Mouse (Mus musculus): ENCODE measurements around the gene Gm28042. TPM values are rescaled to one million over a fixed set of nuclear protein-coding genes. Genes with fewer than 3 reads are reported as not detected.

Gene Gm28042
- polyA plus RNA-seq, 1 experiment = 3.4 TPM

DNA sequence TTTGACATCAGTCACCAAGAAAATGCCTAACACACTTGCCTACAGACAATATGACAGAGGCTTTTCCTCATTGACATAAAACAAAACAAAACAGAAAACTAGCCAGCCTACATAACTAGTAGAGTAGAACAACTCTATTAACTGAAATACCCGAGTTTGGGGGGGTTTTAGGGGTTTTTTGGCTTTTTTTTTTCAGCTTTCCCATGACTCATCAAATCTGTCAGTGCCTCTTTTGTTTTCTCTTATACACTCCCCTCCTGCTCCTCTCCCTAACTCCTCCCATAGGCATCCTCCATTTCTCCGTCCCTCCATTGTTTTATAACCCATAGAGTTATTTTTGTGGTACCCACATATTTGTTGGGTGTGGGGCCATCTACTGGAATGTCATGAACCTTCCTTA is 33.8 kb upstream of the Gm28042 start:
- Histone ChIP-seq H3K4me3 (ENCODE audit: insufficient read depth, low read length) (no peak overlapping the region), H3K27ac (ENCODE audit: insufficient read depth, low read length) (peak overlapping the region; percentile 14; the same call in 1 of the 2 replicates), H3K4me1 (ENCODE audit: control insufficient read depth, insufficient read depth, low read length) (peaks cover 12% of the 10 kb centered on the region)

GRCm38 (mm10) chr2:119994839-119995238 is 32.5 kb upstream of the Gm28042 start:
- Histone ChIP-seq H3K27ac (ENCODE audit: insufficient read depth, low read length) (peak overlapping the region; percentile 85), H3K4me3 (ENCODE audit: insufficient read depth, low read length) (no peak overlapping the region), H3K4me1 (ENCODE audit: control insufficient read depth, insufficient read depth, low read length) (peaks cover 12% of the 10 kb centered on the region)
- no peak for TF ChIP-seq POLR2A (IDR thresholded peaks at IDR 0.05; ENCODE audit: low read depth, low read length)
- TF ChIP-seq CTCF (IDR thresholded peaks at IDR 0.05; ENCODE audit: borderline replicate concordance, insufficient read depth, low read length) = no peak

More for the DNA sequence above, 33.8 kb upstream of the Gm28042 start:
- no peak for TF ChIP-seq CTCF (IDR thresholded peaks at IDR 0.05; ENCODE audit: borderline replicate concordance, insufficient read depth, low read length)
- no peak for TF ChIP-seq POLR2A (IDR thresholded peaks at IDR 0.05; ENCODE audit: low read depth, low read length)

DNA sequence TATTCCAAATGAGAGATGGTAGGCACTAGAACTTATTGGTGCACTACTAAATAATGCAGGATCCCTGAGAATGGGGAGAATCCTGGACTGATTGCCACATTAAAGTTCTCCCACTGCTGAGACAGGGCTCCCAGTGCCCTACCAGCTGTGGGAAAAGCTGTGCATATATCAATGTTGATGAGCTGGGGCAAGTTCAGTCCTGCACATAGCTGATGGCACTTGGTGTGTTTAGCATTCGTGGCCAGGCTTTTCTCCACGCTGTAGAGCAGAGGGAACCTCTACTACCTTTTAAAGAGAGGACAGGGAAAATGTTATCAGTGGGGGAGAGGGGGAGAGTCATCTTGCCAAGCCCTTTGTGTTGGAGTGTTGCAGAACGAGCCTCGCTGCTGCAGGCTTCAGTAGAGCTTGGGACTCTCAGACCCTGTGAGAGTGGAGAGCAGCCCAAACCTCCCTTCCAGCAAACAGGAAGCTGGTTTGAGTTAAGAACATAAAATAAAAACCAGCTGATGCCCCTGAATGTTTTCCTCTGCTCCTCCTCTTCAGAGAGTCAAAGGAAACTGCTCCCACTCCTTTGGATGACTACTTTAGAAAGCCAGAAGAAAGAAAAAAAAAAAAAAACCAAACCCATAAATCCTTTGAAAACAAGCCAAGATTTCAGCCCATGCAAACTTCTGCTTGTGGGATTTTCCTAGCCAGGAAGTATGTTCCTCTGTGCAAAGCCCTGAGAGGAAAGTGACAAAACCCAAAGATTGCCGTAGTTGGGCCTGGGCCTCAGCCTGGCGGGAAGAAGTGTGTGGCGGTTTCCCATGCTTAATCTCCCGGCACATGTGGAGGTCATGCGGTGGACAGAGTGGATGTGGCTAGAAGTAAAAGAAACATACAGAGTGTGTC is 31.7 kb upstream of the Gm28042 start:
- Histone ChIP-seq H3K27ac (ENCODE audit: insufficient read depth, low read length) (peak overlapping the region; percentile 85), H3K4me1 (ENCODE audit: control insufficient read depth, insufficient read depth, low read length) (peaks cover 12% of the 10 kb centered on the region), H3K4me3 (ENCODE audit: insufficient read depth, low read length) (no peak overlapping the region)
- TF ChIP-seq POLR2A (IDR thresholded peaks at IDR 0.05; ENCODE audit: low read depth, low read length) = 0 out of 2 replicates have a peak, but pooled peaks have one; percentile 35
- TF ChIP-seq CTCF (IDR thresholded peaks at IDR 0.05; ENCODE audit: borderline replicate concordance, insufficient read depth, low read length) = no peak

DNA sequence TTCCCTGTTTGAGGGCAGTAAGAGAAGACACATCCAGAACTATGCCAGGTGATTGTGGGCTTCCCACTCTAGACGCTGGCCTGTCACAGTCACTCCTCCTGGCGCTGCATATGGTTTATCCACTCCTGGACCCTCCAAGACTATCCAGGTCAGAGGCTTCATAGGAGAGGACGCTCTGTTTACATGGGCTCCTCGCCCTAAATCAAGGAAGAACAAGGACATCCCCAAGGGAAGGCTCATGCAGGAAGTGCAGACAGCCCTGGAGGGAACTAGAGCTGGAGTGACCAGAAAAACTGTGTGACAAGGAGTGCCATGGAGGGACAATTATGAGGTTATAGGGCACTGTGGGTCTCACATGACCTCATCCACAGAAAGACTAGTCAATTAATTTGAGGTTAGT is 29.9 kb upstream of the Gm28042 start:
- H3K27ac ChIP-seq (ENCODE audit: insufficient read depth, low read length) = no peak overlapping the region
- H3K4me3 ChIP-seq (ENCODE audit: insufficient read depth, low read length) = no peak overlapping the region
- H3K4me1 ChIP-seq (ENCODE audit: control insufficient read depth, insufficient read depth, low read length) = peaks cover 12% of the 10 kb centered on the region
- TF ChIP-seq POLR2A (IDR thresholded peaks at IDR 0.05; ENCODE audit: low read depth, low read length) (no peak), CTCF (IDR thresholded peaks at IDR 0.05; ENCODE audit: borderline replicate concordance, insufficient read depth, low read length) (no peak)

DNA sequence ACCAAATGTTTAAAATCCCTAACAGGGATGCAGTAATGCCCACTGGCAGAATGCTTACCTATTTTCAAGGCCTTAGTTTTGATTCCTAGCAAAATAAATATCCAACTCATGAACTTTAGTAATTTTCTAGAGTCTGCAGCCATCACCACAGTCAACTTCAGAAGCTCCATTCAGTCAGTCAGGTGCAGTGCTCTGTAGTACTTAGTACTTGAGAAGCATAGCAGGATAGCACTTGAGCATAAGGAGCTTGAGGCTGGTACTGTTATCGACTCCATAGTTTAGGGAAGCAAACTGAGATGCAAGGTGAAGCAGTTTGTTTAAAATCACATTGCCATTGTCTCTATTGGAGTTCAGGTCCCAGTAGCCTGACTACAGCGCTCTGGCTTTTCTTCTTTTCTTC is 27.6 kb upstream of the Gm28042 start:
- Histone ChIP-seq H3K27ac (ENCODE audit: insufficient read depth, low read length) (no peak overlapping the region), H3K4me3 (ENCODE audit: insufficient read depth, low read length) (no peak overlapping the region), H3K4me1 (ENCODE audit: control insufficient read depth, insufficient read depth, low read length) (peaks cover 12% of the 10 kb centered on the region)
- TF ChIP-seq CTCF (IDR thresholded peaks at IDR 0.05; ENCODE audit: borderline replicate concordance, insufficient read depth, low read length) (no peak), POLR2A (IDR thresholded peaks at IDR 0.05; ENCODE audit: low read depth, low read length) (no peak)

GRCm38 (mm10) chr2:120000882-120001584 is 26.3 kb upstream of the Gm28042 start:
- Histone ChIP-seq H3K4me3 (ENCODE audit: insufficient read depth, low read length) (no peak overlapping the region), H3K27ac (ENCODE audit: insufficient read depth, low read length) (no peak overlapping the region), H3K4me1 (ENCODE audit: control insufficient read depth, insufficient read depth, low read length) (peaks cover 6% of the 10 kb centered on the region; the same call in 1 of the 2 replicates)
- TF ChIP-seq CTCF (IDR thresholded peaks at IDR 0.05; ENCODE audit: borderline replicate concordance, insufficient read depth, low read length) (no peak), POLR2A (IDR thresholded peaks at IDR 0.05; ENCODE audit: low read depth, low read length) (no peak)

DNA sequence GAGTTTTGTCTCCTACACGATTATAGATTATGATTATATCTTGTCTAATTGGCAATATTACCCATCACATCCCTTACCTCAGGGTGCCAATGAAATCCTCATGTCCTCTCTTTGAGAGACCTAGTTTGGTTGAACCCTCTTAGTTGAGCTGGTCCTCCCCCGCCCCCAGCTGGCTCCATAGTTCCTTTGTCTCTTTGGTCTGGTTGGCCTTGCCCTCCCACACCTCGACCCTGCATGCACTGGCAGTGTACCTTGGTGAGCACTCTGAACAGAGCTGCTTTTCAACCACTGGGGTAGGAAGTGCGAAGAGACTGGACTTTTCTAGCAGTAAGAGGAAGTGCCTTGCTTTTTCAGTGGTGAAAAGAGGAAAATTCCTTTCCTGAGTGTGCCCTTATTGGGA is 25.3 kb upstream of the Gm28042 start:
- Histone ChIP-seq H3K4me1 (ENCODE audit: control insufficient read depth, insufficient read depth, low read length) (peaks cover under 1% of the 10 kb centered on the region; the same call in 1 of the 2 replicates), H3K4me3 (ENCODE audit: insufficient read depth, low read length) (no peak overlapping the region), H3K27ac (ENCODE audit: insufficient read depth, low read length) (no peak overlapping the region)
- TF ChIP-seq CTCF (IDR thresholded peaks at IDR 0.05; ENCODE audit: borderline replicate concordance, insufficient read depth, low read length) (no peak), POLR2A (IDR thresholded peaks at IDR 0.05; ENCODE audit: low read depth, low read length) (no peak)

- no peak overlapping the region for H3K27ac ChIP-seq (ENCODE audit: insufficient read depth, low read length)
- no peak overlapping the region for H3K4me3 ChIP-seq (ENCODE audit: insufficient read depth, low read length)
- TF ChIP-seq POLR2A (IDR thresholded peaks at IDR 0.05; ENCODE audit: low read depth, low read length) (no peak), CTCF (IDR thresholded peaks at IDR 0.05; ENCODE audit: borderline replicate concordance, insufficient read depth, low read length) (no peak)
- no peaks in the 10 kb centered on the region for H3K4me1 ChIP-seq (ENCODE audit: control insufficient read depth, insufficient read depth, low read length)
These were observed 23.3 kb upstream of the Gm28042 start for GRCm38 (mm10) chr2:120003970-120004369.

DNA sequence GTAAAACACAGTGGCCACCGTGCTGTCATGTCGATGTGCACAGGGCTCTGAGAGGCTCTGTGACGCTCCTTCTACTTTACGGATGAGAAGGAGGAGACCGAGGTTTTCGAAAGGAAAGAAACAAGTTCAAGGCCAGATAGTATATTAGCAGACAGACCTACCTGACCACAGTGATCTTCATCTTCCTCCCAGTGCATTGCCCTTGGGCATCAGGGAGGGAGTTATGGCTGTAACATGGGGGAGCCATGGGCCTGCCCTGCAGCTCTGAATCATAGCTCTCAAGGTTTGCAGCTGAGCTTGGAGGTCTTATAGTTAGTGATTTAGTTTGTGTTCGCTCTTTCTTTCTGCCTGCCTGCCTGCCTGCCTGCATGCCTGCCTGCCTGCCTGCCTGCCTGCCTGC is 20.6 kb upstream of the Gm28042 start:
- H3K27ac ChIP-seq (ENCODE audit: insufficient read depth, low read length) = no peak overlapping the region
- H3K4me1 ChIP-seq (ENCODE audit: control insufficient read depth, insufficient read depth, low read length) = no peaks in the 10 kb centered on the region
- TF ChIP-seq POLR2A (IDR thresholded peaks at IDR 0.05; ENCODE audit: low read depth, low read length) (no peak), CTCF (IDR thresholded peaks at IDR 0.05; ENCODE audit: borderline replicate concordance, insufficient read depth, low read length) (no peak)
- H3K4me3 ChIP-seq (ENCODE audit: insufficient read depth, low read length) = no peak overlapping the region

Measured in embryonic fibroblast, embryonic 13.5 days (primary cell).